Mouse (Mus musculus) liver, embryonic 12.5 days (tissue): ENCODE measurements around the gene Ssh1. TPM values are rescaled to one million over a fixed set of nuclear protein-coding genes. Genes with fewer than 3 reads are reported as not detected.
A peak's percentile ranks its signal among the peaks of the same experiment; 100 is the strongest.

ENCODE experiments used
- ATAC-seq: fragments of 200-750 bp; cut with Nextera tagmentation; 2 replicates; pipeline ENCODE4 v1.8.0; 2017; ENCODE audit warnings: moderate number of reproducible peaks, mild to moderate bottlenecking, moderate library complexity
- H3K27ac ChIP-seq: fragments of 300-500 bp; sonication (generic); 2 replicates; pipeline ENCODE4 v1.5.1; 2016; ENCODE audit warnings: mild to moderate bottlenecking
- H3K27me3 ChIP-seq: fragments of 300-500 bp; sonication (generic); replicated peaks from 2 replicates; pipeline ENCODE4 v1.6.1; 2016; ENCODE audit warnings: mild to moderate bottlenecking, moderate library complexity
- H3K36me3 ChIP-seq: fragments of 300-500 bp; sonication (generic); 2 replicates; pipeline ENCODE4 v1.6.1; 2016; ENCODE audit warnings: mild to moderate bottlenecking, moderate library complexity
- H3K4me1 ChIP-seq: fragments of 300-500 bp; sonication (generic); 2 replicates; pipeline ENCODE4 v1.6.1; 2016
- H3K4me2 ChIP-seq: fragments of 300-500 bp; sonication (generic); 2 replicates; pipeline ENCODE4 v1.6.1; 2016; ENCODE audit warnings: mild to moderate bottlenecking, moderate library complexity
- H3K4me3 ChIP-seq: fragments of 300-500 bp; sonication (generic); 2 replicates; pipeline ENCODE4 v1.5.1; 2016; ENCODE audit warnings: mild to moderate bottlenecking, moderate library complexity
- H3K9ac ChIP-seq: fragments of 300-500 bp; sonication (generic); 2 replicates; pipeline ENCODE4 v1.6.1; 2016; ENCODE audit warnings: mild to moderate bottlenecking, moderate library complexity
- H3K9me3 ChIP-seq: fragments of 300-500 bp; sonication (generic); replicated peaks from 2 replicates; pipeline ENCODE4 v1.6.1; 2016; ENCODE audit warnings: mild to moderate bottlenecking, moderate library complexity
- WGBS: fragments of 180-500 bp; shearing (Covaris S2); methylation state at CpG from one replicate; pipeline ENCODE4 v1.1.7; 2016; ENCODE audit not compliant: insufficient replicate concordance; 5-methylcytosine and 5-hydroxymethylcytosine counted together
- polyA plus RNA-seq: library from polyadenylated mRNA; unstranded; fragments of >200 nt; fragmentation: Nextera tagmentation; extraction: Ambion mirVana; gene quantifications from 2 replicates; pipeline ENCODE4 v1.2.1, GENCODE M21; 2016

The Ssh1 gene
- polyA plus RNA-seq, 1 experiment from 2014 or later: 8.9 TPM

DNA sequence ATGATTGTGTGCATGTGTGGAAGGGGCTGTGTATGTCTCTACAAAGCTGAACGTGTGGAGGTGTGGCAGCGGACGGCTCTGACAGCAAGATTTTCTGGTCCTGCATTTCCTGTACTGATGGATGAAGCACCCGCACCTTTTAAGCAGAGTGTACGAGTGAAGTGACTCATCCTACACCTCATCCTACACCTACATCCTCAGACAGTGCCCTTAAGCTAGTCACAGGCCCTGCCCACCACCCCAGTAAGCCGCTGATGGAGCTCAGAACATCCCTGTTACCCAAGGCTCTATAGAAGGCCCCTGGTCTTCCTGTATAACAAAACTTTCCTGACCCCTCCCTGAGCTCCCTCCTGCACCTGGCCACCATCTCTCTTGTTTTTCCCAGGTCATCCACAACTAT, 30.7 kb upstream of the Ssh1 start:
- Histone ChIP-seq H3K4me1 (peaks cover 6% of the 10 kb centered on the region; the same call in 1 of the 2 replicates), H3K4me3 (no peak overlapping the region), H3K27ac (no peak overlapping the region), H3K36me3 (no peaks in the 10 kb centered on the region), H3K4me2 (no peak overlapping the region), H3K9ac (no peak overlapping the region), H3K9me3 (no peaks in the 10 kb centered on the region), H3K27me3 (peaks cover 48% of the 10 kb centered on the region)
- ATAC-seq: no peak
- 48% methylated on average over 6 of the region's 6 CpGs for WGBS

DNA sequence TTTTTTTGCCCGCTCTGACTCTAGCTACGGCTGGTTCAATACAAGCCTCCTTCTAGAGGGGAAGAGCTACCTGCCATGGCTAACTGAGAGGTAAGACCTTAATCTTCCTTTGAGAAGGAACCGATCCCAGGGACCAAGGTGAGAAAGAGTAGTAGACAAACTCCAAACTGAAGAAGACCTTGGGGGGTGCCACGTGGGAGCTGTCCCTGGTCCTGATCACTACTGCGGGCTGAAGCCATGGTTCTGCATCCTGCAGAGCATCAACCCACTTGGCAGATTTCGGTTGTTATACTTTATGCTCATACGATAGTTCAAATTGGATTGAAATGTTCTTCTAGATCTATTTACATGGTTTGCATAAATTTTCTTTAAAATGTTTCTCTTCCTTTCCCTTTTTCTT, 21.4 kb upstream of the Ssh1 start:
- Histone ChIP-seq H3K27ac (no peak overlapping the region), H3K4me3 (no peak overlapping the region), H3K36me3 (no peaks in the 10 kb centered on the region), H3K4me1 (no peaks in the 10 kb centered on the region), H3K4me2 (no peak overlapping the region), H3K9ac (no peak overlapping the region), H3K27me3 (no peaks in the 10 kb centered on the region; the same call in 1 of the 2 replicates), H3K9me3 (no peaks in the 10 kb centered on the region)
- 55% methylated on average over 7 of the region's 7 CpGs for WGBS
- ATAC-seq: no peak

DNA sequence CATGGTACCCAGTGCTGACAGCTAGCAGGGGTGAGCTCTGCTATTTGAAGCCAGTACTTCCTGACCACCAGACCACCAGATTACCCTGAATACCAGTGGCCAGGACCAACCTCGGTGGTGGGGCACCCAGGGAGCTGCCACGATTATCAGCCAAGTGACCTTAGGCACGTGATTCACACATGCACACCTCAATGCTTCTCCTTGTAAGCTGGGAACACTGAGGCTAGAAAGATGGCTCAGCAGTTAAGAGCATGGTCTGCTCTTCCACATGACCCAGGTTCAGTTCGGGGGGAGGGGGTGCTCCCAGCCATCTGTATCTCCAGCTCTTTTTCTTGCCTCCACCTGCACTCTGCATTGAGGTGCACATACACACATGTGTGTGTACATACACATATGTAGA, 15.4 kb upstream of the Ssh1 start:
- 42% methylated on average over 4 of the region's 4 CpGs for WGBS
- H3K4me1 ChIP-seq: peaks cover 19% of the 10 kb centered on the region
- H3K27me3 ChIP-seq: peaks cover 5% of the 10 kb centered on the region; the same call in 1 of the 2 replicates
- no peaks in the 10 kb centered on the region for H3K36me3 ChIP-seq
- no peak overlapping the region for H3K4me3 ChIP-seq
- no peaks in the 10 kb centered on the region for H3K9me3 ChIP-seq
- H3K27ac ChIP-seq: no peak overlapping the region
- ATAC-seq: no peak
- no peak overlapping the region for H3K4me2 ChIP-seq
- no peak overlapping the region for H3K9ac ChIP-seq

DNA sequence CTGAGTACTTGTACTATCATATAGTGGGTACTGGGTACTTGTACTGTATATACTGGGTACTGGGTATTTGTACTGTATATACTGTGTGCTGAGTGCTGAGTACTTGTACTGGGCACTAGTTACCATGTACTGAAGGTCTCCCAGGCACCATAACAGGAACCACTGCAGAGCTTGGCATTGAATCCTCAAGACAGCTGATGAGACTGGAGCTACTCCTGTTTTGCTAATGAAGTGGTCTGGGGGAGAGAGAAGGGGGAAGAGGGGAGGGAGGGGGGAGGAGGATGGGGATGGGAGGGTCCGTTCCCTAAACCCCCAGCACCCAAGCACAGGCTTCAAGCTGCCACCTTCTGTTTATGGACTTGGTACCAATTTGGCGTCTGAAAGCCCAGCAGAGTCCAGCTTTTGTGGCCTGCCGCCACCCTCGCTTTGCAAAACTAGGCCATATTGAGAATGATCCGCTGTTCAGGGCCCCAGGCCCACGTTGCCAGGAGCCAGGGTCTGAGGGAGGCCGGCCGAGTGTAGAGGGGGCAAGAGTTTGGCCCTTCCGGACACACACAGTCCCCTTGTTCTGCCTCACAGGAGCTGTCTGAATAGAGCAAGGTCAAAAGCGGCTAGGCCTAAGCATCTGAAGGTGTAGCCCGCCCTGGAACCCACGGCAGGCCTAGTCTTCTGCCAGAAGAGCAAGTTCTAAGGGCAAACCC, 14.2 kb upstream of the Ssh1 start:
- no peak for ATAC-seq

DNA sequence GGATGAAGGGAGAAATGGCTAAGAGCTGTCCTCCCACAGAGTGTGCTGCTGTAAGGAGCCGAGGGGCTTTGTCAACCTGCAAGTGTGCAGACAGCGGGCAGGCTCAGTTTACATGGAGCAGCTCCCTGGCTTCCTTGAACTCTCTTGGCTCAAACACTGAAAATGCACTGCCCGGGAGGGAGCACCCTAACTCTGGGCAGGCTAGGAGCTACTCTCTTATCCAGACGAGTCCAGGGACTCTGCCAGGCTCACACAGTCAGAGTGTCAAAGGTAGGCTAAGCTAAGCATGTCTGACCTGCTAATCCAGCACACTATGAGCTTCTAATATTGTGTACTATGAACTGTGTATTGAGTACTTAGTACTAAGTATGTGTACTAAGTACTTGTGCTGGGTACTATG, 13.3 kb upstream of the Ssh1 start:
- Histone ChIP-seq H3K27ac (no peak overlapping the region), H3K9me3 (no peaks in the 10 kb centered on the region), H3K36me3 (no peaks in the 10 kb centered on the region), H3K4me3 (no peak overlapping the region), H3K27me3 (peaks cover 10% of the 10 kb centered on the region; the same call in 1 of the 2 replicates), H3K9ac (no peak overlapping the region), H3K4me1 (peaks cover 30% of the 10 kb centered on the region), H3K4me2 (no peak overlapping the region)
- ATAC-seq: no peak
- 72% methylated on average over 4 of the region's 4 CpGs for whole genome bisulfite sequencing

More for the DNA sequence above, 14.2 kb upstream of the Ssh1 start:
- 80% methylated on average over 12 of the region's 12 CpGs for WGBS
- Histone ChIP-seq H3K4me2 (no peak overlapping the region), H3K9me3 (no peaks in the 10 kb centered on the region), H3K27me3 (peaks cover 10% of the 10 kb centered on the region; the same call in 1 of the 2 replicates), H3K9ac (no peak overlapping the region), H3K36me3 (no peaks in the 10 kb centered on the region), H3K27ac (no peak overlapping the region), H3K4me1 (peaks cover 29% of the 10 kb centered on the region), H3K4me3 (no peak overlapping the region)

DNA sequence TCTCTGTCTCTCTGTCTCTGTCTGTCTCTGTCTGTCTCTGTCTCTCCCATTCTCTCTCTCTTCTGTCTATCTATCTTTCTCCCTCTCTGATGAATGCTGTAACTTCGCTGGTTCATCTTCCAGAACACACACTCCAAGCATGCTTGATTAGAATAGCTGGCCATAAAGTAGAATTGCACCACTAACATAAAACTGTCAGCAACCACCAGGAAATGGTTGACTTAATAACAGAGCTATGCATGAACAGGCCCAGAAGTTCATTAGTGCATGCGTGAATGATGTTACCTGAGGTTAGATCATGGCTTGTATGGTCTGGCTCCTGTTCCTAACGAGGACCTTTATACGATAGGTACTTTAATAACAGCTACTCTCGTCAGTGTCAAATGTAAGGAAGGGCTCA, 11.4 kb upstream of the Ssh1 start:
- Histone ChIP-seq H3K27me3 (0 out of 2 replicates have a peak, but pooled peaks cover 10% of the 10 kb centered on the region), H3K36me3 (no peaks in the 10 kb centered on the region), H3K27ac (no peak overlapping the region), H3K9ac (no peak overlapping the region), H3K4me3 (no peak overlapping the region), H3K4me2 (no peak overlapping the region), H3K9me3 (no peaks in the 10 kb centered on the region), H3K4me1 (peaks cover 30% of the 10 kb centered on the region)
- ATAC-seq: no peak
- WGBS: 72% methylated on average over 5 of the region's 5 CpGs

DNA sequence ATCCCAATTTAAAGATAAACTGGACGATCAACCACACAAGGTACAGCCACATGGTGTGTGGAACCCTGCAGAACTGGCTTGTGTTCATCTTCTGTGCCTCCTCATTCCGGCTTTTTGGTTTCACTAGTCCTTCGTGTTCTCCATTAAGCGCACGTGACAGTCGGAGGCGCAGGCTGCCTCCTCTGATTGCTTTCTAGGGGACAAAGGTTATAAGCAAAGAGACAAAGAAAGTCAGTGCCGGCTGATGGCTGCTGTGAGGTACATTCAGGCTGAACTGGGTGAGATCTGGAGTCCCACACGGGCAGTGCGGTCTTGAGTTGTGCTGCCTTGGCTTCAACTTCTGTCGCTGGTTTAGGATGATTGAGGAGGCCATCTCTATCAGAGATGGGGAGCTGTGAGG, 10.9 kb upstream of the Ssh1 start:
- ATAC-seq: no peak
- no peak overlapping the region for H3K4me3 ChIP-seq
- no peak overlapping the region for H3K4me2 ChIP-seq
- peaks cover 25% of the 10 kb centered on the region for H3K4me1 ChIP-seq
- H3K27me3 ChIP-seq: 0 out of 2 replicates have a peak, but pooled peaks cover 10% of the 10 kb centered on the region
- WGBS: 71% methylated on average over 11 of the region's 11 CpGs
- no peaks in the 10 kb centered on the region for H3K36me3 ChIP-seq
- no peak overlapping the region for H3K27ac ChIP-seq
- H3K9me3 ChIP-seq: no peaks in the 10 kb centered on the region
- H3K9ac ChIP-seq: no peak overlapping the region

DNA sequence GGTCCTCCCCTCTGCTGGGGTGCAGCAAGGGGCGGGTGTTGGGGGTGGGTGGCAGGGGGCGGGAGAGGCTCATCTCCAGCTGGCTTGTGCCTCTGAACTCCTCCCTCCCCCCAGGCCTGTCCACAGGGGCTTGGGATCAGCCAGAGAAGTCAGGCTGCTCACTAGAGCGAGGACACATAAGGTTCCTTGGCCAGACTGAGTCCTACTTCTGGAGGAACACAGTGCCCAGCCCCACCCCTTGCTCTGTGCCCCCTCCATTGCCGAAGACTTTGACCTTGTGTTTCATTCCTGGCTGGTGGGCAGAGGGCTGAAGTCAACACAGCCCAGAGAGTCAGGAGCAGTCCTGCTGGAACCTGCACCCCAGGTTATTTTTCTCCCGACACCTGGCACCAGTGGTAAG, 9.8 kb upstream of the Ssh1 start, which contains the start of gene Dao:
Dao (plus strand) TSS at position 162 of the 400 bp plus-strand sequence.
- H3K4me3 ChIP-seq: no peak within 1 kb of the TSS
- WGBS: 51% methylated on average over 5 of the region's 5 CpGs
- ATAC-seq: no peak
- H3K9ac ChIP-seq: no peak within 1 kb of the TSS
- H3K9me3 ChIP-seq: no peaks in the 10 kb centered on the region
- H3K36me3 ChIP-seq: no peaks in the 10 kb centered on the region
- H3K4me2 ChIP-seq: no peak within 1 kb of the TSS
- peaks cover 22% of the 10 kb centered on the region for H3K4me1 ChIP-seq
- no peak within 1 kb of the TSS for H3K27ac ChIP-seq
- H3K27me3 ChIP-seq: 0 out of 2 replicates have a peak, but pooled peaks cover 10% of the 10 kb centered on the region

DNA sequence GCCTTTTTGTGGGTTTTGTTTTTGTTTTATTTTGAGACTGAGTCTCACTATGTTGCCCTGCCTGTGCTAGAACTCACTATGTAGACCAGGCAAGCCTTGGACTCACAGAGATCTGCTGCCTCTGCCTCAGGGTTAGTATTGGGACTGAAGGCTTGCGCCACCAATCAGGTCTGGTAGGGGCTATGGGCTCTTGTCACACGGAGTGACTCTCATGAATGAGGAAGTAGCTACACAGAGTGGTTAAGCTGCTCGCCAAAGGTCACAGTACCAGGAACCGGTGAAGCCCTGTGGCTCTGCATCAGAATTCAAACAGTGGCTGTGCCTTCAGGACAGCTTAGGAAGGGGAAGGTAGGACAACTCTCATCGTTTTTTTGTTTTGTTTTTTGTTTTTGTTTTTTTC, 5.7 kb upstream of the Ssh1 start:
- peaks cover 20% of the 10 kb centered on the region for H3K27me3 ChIP-seq
- peak; percentile 14; the same call in 1 of the 2 replicates for ATAC-seq
- WGBS: 17% methylated on average over 5 of the region's 5 CpGs

DNA sequence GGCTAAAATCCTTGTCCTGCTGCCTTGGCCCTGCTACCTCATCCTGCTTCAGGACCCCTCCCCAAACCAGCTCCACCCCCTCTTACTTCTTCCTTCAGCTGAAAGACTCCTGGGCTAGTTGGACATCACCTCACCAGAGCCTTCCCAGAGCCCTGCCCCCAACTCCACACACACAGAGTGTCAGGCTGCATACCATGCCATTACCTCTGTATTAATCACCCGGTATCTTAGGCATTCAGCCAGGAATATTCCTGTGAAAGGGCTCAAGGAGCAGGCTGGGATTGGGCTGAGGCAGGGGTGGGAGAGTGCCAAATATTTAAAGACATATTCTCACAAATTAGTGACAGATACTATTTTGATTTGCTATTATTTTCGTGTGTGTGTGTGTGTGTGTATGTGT, 2.8 kb upstream of the Ssh1 start:
- Histone ChIP-seq H3K4me1 (peaks cover 34% of the 10 kb centered on the region), H3K4me3 (no peak overlapping the region), H3K27ac (no peak overlapping the region), H3K9ac (no peak overlapping the region), H3K36me3 (no peaks in the 10 kb centered on the region), H3K27me3 (peaks cover 18% of the 10 kb centered on the region), H3K4me2 (no peak overlapping the region), H3K9me3 (no peaks in the 10 kb centered on the region)
- WGBS: 57% methylated on average over 2 of the region's 2 CpGs
- ATAC-seq: no peak

More for the DNA sequence above, 5.7 kb upstream of the Ssh1 start:
- no peak overlapping the region for H3K4me2 ChIP-seq
- H3K9me3 ChIP-seq: no peaks in the 10 kb centered on the region
- H3K4me1 ChIP-seq: peaks cover 18% of the 10 kb centered on the region
- no peaks in the 10 kb centered on the region for H3K36me3 ChIP-seq
- H3K4me3 ChIP-seq: no peak overlapping the region
- H3K27ac ChIP-seq: no peak overlapping the region
- H3K9ac ChIP-seq: no peak overlapping the region

DNA sequence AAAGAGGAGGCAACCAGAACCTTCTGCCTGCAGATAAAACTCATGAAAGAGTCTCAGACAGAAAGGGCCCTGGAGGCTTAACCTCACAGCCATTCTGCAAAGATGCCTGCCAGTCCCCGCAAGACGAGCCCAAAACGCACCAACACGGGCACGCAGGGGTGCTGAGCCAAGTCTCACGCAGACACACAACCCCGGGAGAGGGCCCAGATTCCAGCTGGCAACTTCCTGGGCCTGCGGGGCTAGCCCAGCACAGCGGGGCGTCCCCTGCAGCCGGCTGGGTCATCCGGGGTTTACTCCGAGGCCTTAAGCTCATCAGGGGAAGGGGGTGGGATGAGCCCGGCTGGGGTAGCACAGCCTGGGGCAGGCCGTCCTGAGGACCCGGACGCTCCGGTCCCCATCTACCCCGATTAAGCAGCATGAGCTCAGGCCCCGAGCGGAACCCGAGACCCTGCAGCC, 635 bp downstream of the Ssh1 start:
- H3K9ac ChIP-seq: peak overlapping the region; percentile 94
- H3K9me3 ChIP-seq: no peaks in the 10 kb centered on the region
- peaks cover 18% of the 10 kb centered on the region for H3K27me3 ChIP-seq
- peaks cover 67% of the 10 kb centered on the region for H3K4me1 ChIP-seq
- WGBS: 1% methylated on average over 22 of the region's 22 CpGs
- peak; percentile 40 for ATAC-seq
- peak overlapping the region; percentile 98 for H3K4me2 ChIP-seq
- H3K27ac ChIP-seq: peak overlapping the region; percentile 89
- H3K36me3 ChIP-seq: peaks cover 9% of the 10 kb centered on the region
- H3K4me3 ChIP-seq: peak overlapping the region; percentile 85

DNA sequence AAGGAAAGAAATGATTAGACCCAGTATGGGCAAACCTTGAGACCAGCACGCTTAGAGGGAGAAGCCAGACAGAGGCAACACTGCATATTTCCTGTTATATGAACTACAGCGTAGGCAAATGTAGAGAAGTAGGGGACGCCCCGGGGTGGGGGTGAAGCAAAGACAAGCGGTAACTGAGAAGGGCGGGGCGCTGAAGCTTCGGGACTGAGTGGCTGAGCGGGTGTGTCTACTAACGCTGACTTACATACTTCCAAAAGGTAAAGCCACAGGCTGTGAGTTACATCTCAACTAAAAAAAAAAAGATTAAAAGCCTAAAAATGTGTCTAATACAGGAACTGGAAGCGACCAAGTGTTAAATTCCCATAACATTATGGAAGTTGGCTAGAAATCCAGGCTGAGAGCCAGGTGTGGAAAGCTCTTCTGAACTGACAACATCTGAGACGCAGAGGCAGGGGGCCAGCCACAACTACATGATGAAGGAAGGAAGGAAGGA, 1.3 kb downstream of the Ssh1 start:
- Histone ChIP-seq H3K4me3 (peak overlapping the region; percentile 85), H3K27ac (peak overlapping the region; percentile 89), H3K9me3 (no peaks in the 10 kb centered on the region), H3K36me3 (peaks cover 13% of the 10 kb centered on the region), H3K9ac (peak overlapping the region; percentile 94), H3K4me1 (peaks cover 73% of the 10 kb centered on the region), H3K4me2 (peak overlapping the region; percentile 98), H3K27me3 (peaks cover 18% of the 10 kb centered on the region)
- ATAC-seq: peak; percentile 48; the same call in 1 of the 2 replicates
- 4% methylated on average over 12 of the region's 12 CpGs for WGBS
